Mouse (Mus musculus): ENCODE data around the gene Sh3bp4.

- TF ChIP-seq CTCF (conservative IDR thresholded peaks at IDR 0.05 in 1 of 2, IDR thresholded peaks at IDR 0.05 in 1 of 2; ENCODE audit: low read depth in 2 of 2, low read length in 2 of 2) (no peak), POLR2A (IDR thresholded peaks at IDR 0.05; ENCODE audit: low read depth, low read length) (no peak), TCF12 (IDR thresholded peaks at IDR 0.05; ENCODE audit: low read depth, low read length) (no peak), ZMIZ1 (IDR thresholded peaks at IDR 0.05; ENCODE audit: low read depth, low read length) (no peak), E2F4 (IDR thresholded peaks at IDR 0.05; ENCODE audit: insufficient replicate concordance, low read depth, low read length) (no peak), MXI1 (IDR thresholded peaks at IDR 0.05; ENCODE audit: low read depth, low read length) (no peak), ZC3H11A (IDR thresholded peaks at IDR 0.05; ENCODE audit: low read depth, low read length) (no peak), HCFC1 (IDR thresholded peaks at IDR 0.05; ENCODE audit: low read depth, low read length) (no peak), BHLHE40 (IDR thresholded peaks at IDR 0.05; ENCODE audit: low read depth, low read length) (no peak), USF2 (conservative IDR thresholded peaks at IDR 0.05; ENCODE audit: low read depth, low read length) (no peak), EP300 (IDR thresholded peaks at IDR 0.05; ENCODE audit: low read length) (no peak)
Measured at GRCm38 (mm10) chr1:89094416-89094815, 24.2 kb downstream of the Sh3bp4 start.
